Mouse (Mus musculus) bone marrow macrophage, adult 2 months (primary cell): Measurements from ENCODE around the gene Uggt1. TPM values are rescaled to one million over a fixed set of nuclear protein-coding genes. Genes with fewer than 3 reads are reported as not detected.

ENCODE experiments used
- H3K27ac ChIP-seq: 2 replicates; pipeline ENCODE4 v1.5.1; 2012; ENCODE audit warnings: low read depth, low read length; ENCODE audit not compliant: insufficient read depth
- H3K4me1 ChIP-seq: 2 replicates; pipeline ENCODE4 v1.6.1; 2012; ENCODE audit warnings: low read length; ENCODE audit not compliant: control insufficient read depth, insufficient read depth
- H3K4me3 ChIP-seq: 2 replicates; pipeline ENCODE4 v1.5.1; 2012; ENCODE audit warnings: mild to moderate bottlenecking, low read length, moderate library complexity; ENCODE audit not compliant: insufficient read depth
- CTCF ChIP-seq: IDR thresholded peaks from 2 replicates; pipeline ENCODE4 v1.5.1; 2012; ENCODE audit warnings: low read depth, mild to moderate bottlenecking, low read length, moderate library complexity
- POLR2A ChIP-seq: IDR thresholded peaks from 2 replicates; pipeline ENCODE4 v1.6.1; 2012; ENCODE audit warnings: mild to moderate bottlenecking, low read depth, low read length, borderline replicate concordance
- polyA plus RNA-seq: library from polyadenylated mRNA; stranded (reverse); fragments of >200 nt; gene quantifications from 2 replicates; pipeline ENCODE4 v1.2.4, GENCODE M21; 2012; ENCODE audit not compliant: missing spikeins, insufficient read depth, insufficient read length

Uggt1 gene
- 38.3 and 43.1 TPM in 2 replicates for polyA plus RNA-seq

DNA sequence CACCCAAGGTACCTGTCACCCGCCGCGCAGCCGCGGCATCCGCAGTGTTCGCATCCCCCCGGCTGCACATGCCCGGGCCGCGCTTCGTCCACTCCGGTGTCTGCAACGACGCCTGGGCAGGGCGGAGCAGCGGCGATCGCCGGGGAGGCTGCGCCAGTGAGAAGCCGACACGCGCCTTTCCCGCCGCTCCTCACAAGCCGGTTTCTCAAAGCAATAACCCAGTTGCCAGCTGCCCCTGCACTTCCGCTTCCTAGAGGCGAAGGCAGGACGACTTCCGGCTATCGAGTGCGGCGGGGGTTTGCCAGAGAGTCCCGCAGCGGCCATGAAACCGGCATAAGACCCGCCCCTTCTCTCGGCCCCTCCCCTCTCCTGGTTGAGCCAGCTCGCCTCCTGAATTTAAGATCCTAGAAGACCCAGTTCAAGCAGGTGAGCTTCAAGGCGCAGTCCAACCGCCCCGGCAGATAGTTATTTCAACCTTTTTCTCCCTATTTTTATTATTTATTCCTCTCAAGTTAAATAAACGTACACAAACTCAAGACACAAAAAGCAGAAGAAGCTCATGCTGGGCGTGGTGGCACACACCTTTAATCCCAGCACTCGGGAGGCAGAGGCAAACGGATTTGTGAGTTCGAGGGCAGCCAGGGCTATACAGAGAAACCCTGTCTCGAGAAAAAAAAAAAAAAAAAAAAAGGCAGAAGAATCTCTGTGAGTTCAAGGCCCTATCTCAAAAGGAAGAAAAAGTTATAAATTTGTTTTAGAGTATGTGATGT lies at the start of gene Uggt1:
Gene Uggt1, minus strand, starts transcription at position 663 of the 770 bp plus-strand sequence.
- Histone ChIP-seq H3K4me1 (peaks cover 28% of the 10 kb centered on the region), H3K4me3 (peak within 1 kb of the TSS; percentile 81), H3K27ac (peak within 1 kb of the TSS; percentile 61)
- no peak for TF ChIP-seq CTCF
- no peak for TF ChIP-seq POLR2A

DNA sequence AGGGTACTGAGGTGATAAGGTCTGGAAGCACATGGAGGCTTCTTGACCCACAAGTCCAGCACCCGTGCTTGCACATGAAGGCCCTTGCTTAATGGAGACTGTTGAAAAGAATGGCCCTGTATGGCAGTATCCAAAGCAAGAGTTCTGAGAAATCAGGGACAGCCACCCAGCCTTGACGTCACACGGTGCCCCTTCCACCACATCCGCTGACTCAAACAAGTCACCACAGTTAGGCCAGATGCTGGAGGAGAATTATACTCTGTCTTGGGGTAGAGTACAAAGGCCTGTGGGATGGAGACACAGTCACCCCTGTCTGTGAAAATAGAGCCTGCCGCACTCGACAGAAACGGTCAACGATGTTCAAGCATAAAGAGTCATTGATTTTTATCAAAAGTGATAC lies 49.0 kb upstream of the Uggt1 start:
- Histone ChIP-seq H3K27ac (no peak overlapping the region), H3K4me1 (peaks cover 12% of the 10 kb centered on the region), H3K4me3 (no peak overlapping the region)
- TF ChIP-seq POLR2A: no peak
- no peak for TF ChIP-seq CTCF

DNA sequence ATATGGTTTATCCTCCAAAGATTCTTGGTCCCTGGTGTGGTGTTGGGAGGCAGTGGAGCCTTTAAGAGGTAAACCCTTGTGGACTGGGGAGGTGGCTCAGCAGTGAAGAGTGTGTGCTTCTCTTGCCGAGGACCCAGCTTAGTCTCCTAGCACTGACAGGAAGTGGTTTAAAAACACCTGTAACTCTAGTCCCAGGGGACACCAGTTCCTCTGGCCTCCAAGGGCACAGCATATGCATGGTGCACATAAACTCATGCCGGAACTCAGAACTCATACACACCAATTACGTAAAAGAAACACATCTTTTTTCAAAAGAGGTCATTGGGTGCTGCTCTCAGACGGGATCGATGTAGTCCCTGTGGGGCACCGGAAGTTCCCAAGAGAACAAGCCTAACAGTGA lies 37.3 kb upstream of the Uggt1 start:
- Histone ChIP-seq H3K27ac (no peak overlapping the region), H3K4me3 (no peak overlapping the region), H3K4me1 (no peaks in the 10 kb centered on the region; the same call in 1 of the 2 replicates)
- TF ChIP-seq POLR2A (no peak), CTCF (no peak)

DNA sequence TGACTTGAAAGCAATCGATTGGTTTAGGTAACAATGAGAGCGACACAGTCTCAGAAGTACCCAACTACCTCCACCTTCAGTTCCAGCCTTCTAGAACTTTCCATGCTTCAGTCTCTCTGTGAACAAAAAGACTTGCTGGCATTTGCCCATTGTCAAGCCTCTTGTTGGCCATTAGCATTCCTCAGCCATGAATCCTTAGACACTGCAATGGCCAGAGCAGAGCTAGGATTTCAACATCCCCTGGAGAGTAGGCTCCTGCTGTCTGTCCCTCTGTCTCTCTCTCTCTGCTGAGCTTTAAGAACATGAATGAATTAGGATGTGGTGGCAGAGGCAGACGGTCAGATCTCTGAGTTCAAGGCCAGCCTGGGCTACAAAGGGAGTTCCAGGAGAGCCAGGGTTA lies 36.4 kb upstream of the Uggt1 start:
- H3K27ac ChIP-seq: no peak overlapping the region
- TF ChIP-seq CTCF: no peak
- TF ChIP-seq POLR2A: no peak

DNA sequence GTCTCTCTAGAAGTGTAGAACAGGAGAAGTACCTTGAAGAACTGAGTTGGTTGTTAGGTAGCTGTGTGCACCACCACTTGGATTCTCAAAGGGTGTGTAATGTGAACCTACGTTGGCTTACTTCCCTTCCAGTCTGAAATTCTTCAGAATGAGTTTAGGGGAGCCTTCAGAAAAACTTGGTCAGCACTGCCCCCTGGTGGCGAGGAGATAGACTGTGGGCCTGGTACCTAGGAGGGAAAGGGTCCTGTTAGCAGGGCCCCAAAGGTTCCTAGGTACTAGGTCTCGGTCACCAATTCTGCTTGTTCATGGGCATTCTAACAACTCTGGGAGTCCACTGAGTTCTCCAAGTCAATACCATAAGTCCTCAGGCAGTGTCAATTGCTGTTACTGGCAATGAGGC lies 34.7 kb upstream of the Uggt1 start:
- Histone ChIP-seq H3K4me3 (no peak overlapping the region), H3K4me1 (peaks cover 6% of the 10 kb centered on the region), H3K27ac (no peak overlapping the region)
- TF ChIP-seq POLR2A (no peak), CTCF (peak; percentile 71)

More for the DNA sequence above, 36.4 kb upstream of the Uggt1 start:
- Histone ChIP-seq H3K4me3 (no peak overlapping the region), H3K4me1 (no peaks in the 10 kb centered on the region; the same call in none of the 2 replicates)

- no peak overlapping the region for H3K27ac ChIP-seq
- H3K4me3 ChIP-seq: no peak overlapping the region
- H3K4me1 ChIP-seq: peaks cover 11% of the 10 kb centered on the region
- no peak for TF ChIP-seq POLR2A
- peak; percentile 69 for TF ChIP-seq CTCF
Observed at GRCm38 (mm10) chr1:36277267-36278060, 32.9 kb upstream of the Uggt1 start.

- Histone ChIP-seq H3K27ac (no peak overlapping the region), H3K4me3 (no peak overlapping the region), H3K4me1 (peaks cover 26% of the 10 kb centered on the region)
- TF ChIP-seq POLR2A (no peak), CTCF (no peak)
Observed at GRCm38 (mm10) chr1:36275635-36276389, 31.3 kb upstream of the Uggt1 start.

GRCm38 (mm10) chr1:36274455-36274854 lies 29.9 kb upstream of the Uggt1 start, which contains the start of gene Neurl3:
TSS of gene Neurl3 (minus strand) at chr1:36274679.
- TF ChIP-seq POLR2A (no peak), CTCF (no peak)
- peak within 1 kb of the TSS; percentile 70 for H3K4me3 ChIP-seq
- H3K4me1 ChIP-seq: peaks cover 37% of the 10 kb centered on the region
- H3K27ac ChIP-seq: peak within 1 kb of the TSS; percentile 75

- H3K4me1 ChIP-seq: peaks cover 37% of the 10 kb centered on the region
- H3K4me3 ChIP-seq: peak overlapping the region; percentile 70
- peak overlapping the region; percentile 82 for H3K27ac ChIP-seq
- no peak for TF ChIP-seq CTCF
- no peak for TF ChIP-seq POLR2A
Observed at GRCm38 (mm10) chr1:36273288-36273687, 28.8 kb upstream of the Uggt1 start.

- TF ChIP-seq POLR2A: no peak
- no peak for TF ChIP-seq CTCF
- Histone ChIP-seq H3K4me1 (peaks cover 37% of the 10 kb centered on the region), H3K27ac (peak overlapping the region; percentile 82), H3K4me3 (peak overlapping the region; percentile 70)
Observed at GRCm38 (mm10) chr1:36272546-36272945, 28.0 kb upstream of the Uggt1 start.
